Mouse (Mus musculus): ENCODE data around the gene Cd151. TPM values are rescaled to one million over a fixed set of nuclear protein-coding genes. Genes with fewer than 3 reads are reported as not detected.

The Cd151 gene
- polyA plus RNA-seq, 1 experiment: 66.0 TPM

- no peak overlapping the region for H3K27ac ChIP-seq (ENCODE audit: insufficient read depth, low read length)
- no peak for TF ChIP-seq CTCF (IDR thresholded peaks at IDR 0.05; ENCODE audit: extremely low read depth, insufficient read depth, low read length)
- no peak for TF ChIP-seq POLR2A (IDR thresholded peaks at IDR 0.05; ENCODE audit: extremely low read depth, insufficient read depth, low read length)
- no peaks in the 10 kb centered on the region for H3K4me1 ChIP-seq (ENCODE audit: control insufficient read depth, insufficient read depth, low read length)
- H3K4me3 ChIP-seq (ENCODE audit: insufficient read depth, low read length): no peak overlapping the region
These were observed 16.0 kb downstream of the Cd151 start for GRCm38 (mm10) chr7:141483114-141483653.

GRCm38 (mm10) chr7:141484186-141485120 is 17.3 kb downstream of the Cd151 start:
- Histone ChIP-seq H3K4me3 (ENCODE audit: insufficient read depth, low read length) (no peak overlapping the region), H3K27ac (ENCODE audit: insufficient read depth, low read length) (no peak overlapping the region), H3K4me1 (ENCODE audit: control insufficient read depth, insufficient read depth, low read length) (no peaks in the 10 kb centered on the region)
- TF ChIP-seq POLR2A (IDR thresholded peaks at IDR 0.05; ENCODE audit: extremely low read depth, insufficient read depth, low read length) (no peak), CTCF (IDR thresholded peaks at IDR 0.05; ENCODE audit: extremely low read depth, insufficient read depth, low read length) (no peak)

- Histone ChIP-seq H3K27ac (ENCODE audit: insufficient read depth, low read length) (no peak overlapping the region), H3K4me1 (ENCODE audit: control insufficient read depth, insufficient read depth, low read length) (no peaks in the 10 kb centered on the region)
- TF ChIP-seq POLR2A (IDR thresholded peaks at IDR 0.05; ENCODE audit: extremely low read depth, insufficient read depth, low read length) (no peak), CTCF (IDR thresholded peaks at IDR 0.05; ENCODE audit: extremely low read depth, insufficient read depth, low read length) (no peak)
These were observed 18.0 kb downstream of the Cd151 start for GRCm38 (mm10) chr7:141485186-141485585.

GRCm38 (mm10) chr7:141485606-141486005 is 18.4 kb downstream of the Cd151 start:
- Histone ChIP-seq H3K27ac (ENCODE audit: insufficient read depth, low read length) (no peak overlapping the region), H3K4me1 (ENCODE audit: control insufficient read depth, insufficient read depth, low read length) (no peaks in the 10 kb centered on the region), H3K4me3 (ENCODE audit: insufficient read depth, low read length) (no peak overlapping the region)
- TF ChIP-seq CTCF (IDR thresholded peaks at IDR 0.05; ENCODE audit: extremely low read depth, insufficient read depth, low read length) (no peak), POLR2A (IDR thresholded peaks at IDR 0.05; ENCODE audit: extremely low read depth, insufficient read depth, low read length) (no peak)

More at GRCm38 (mm10) chr7:141485186-141485585, 18.0 kb downstream of the Cd151 start:
- H3K4me3 ChIP-seq (ENCODE audit: insufficient read depth, low read length): no peak overlapping the region

GRCm38 (mm10) chr7:141486239-141486638 is 19.0 kb downstream of the Cd151 start:
- Histone ChIP-seq H3K4me3 (ENCODE audit: insufficient read depth, low read length) (no peak overlapping the region), H3K4me1 (ENCODE audit: control insufficient read depth, insufficient read depth, low read length) (no peaks in the 10 kb centered on the region), H3K27ac (ENCODE audit: insufficient read depth, low read length) (no peak overlapping the region)
- TF ChIP-seq CTCF (IDR thresholded peaks at IDR 0.05; ENCODE audit: extremely low read depth, insufficient read depth, low read length) (no peak), POLR2A (IDR thresholded peaks at IDR 0.05; ENCODE audit: extremely low read depth, insufficient read depth, low read length) (no peak)

GRCm38 (mm10) chr7:141487141-141487540 is 19.9 kb downstream of the Cd151 start:
- Histone ChIP-seq H3K4me3 (ENCODE audit: insufficient read depth, low read length) (no peak overlapping the region), H3K27ac (ENCODE audit: insufficient read depth, low read length) (no peak overlapping the region), H3K4me1 (ENCODE audit: control insufficient read depth, insufficient read depth, low read length) (no peaks in the 10 kb centered on the region)
- no peak for TF ChIP-seq CTCF (IDR thresholded peaks at IDR 0.05; ENCODE audit: extremely low read depth, insufficient read depth, low read length)
- no peak for TF ChIP-seq POLR2A (IDR thresholded peaks at IDR 0.05; ENCODE audit: extremely low read depth, insufficient read depth, low read length)

- peak; percentile 21; the same call in 1 of the 2 replicates for TF ChIP-seq CTCF (IDR thresholded peaks at IDR 0.05; ENCODE audit: extremely low read depth, insufficient read depth, low read length)
- TF ChIP-seq POLR2A (IDR thresholded peaks at IDR 0.05; ENCODE audit: extremely low read depth, insufficient read depth, low read length): no peak
- H3K4me1 ChIP-seq (ENCODE audit: control insufficient read depth, insufficient read depth, low read length): no peaks in the 10 kb centered on the region
- H3K4me3 ChIP-seq (ENCODE audit: insufficient read depth, low read length): no peak overlapping the region
- H3K27ac ChIP-seq (ENCODE audit: insufficient read depth, low read length): no peak overlapping the region
These were observed 24.0 kb downstream of the Cd151 start for GRCm38 (mm10) chr7:141491151-141491550.

- H3K27ac ChIP-seq (ENCODE audit: insufficient read depth, low read length): no peak overlapping the region
- no peaks in the 10 kb centered on the region for H3K4me1 ChIP-seq (ENCODE audit: control insufficient read depth, insufficient read depth, low read length)
- no peak overlapping the region for H3K4me3 ChIP-seq (ENCODE audit: insufficient read depth, low read length)
- no peak for TF ChIP-seq POLR2A (IDR thresholded peaks at IDR 0.05; ENCODE audit: extremely low read depth, insufficient read depth, low read length)
These were observed 25.5 kb downstream of the Cd151 start for GRCm38 (mm10) chr7:141492738-141493137.

GRCm38 (mm10) chr7:141493729-141494128 is 26.5 kb downstream of the Cd151 start:
- H3K27ac ChIP-seq (ENCODE audit: insufficient read depth, low read length): no peak overlapping the region
- no peaks in the 10 kb centered on the region for H3K4me1 ChIP-seq (ENCODE audit: control insufficient read depth, insufficient read depth, low read length)
- no peak overlapping the region for H3K4me3 ChIP-seq (ENCODE audit: insufficient read depth, low read length)
- TF ChIP-seq POLR2A (IDR thresholded peaks at IDR 0.05; ENCODE audit: extremely low read depth, insufficient read depth, low read length) (no peak), CTCF (IDR thresholded peaks at IDR 0.05; ENCODE audit: extremely low read depth, insufficient read depth, low read length) (no peak)

GRCm38 (mm10) chr7:141495379-141495778 is 28.2 kb downstream of the Cd151 start:
- TF ChIP-seq CTCF (IDR thresholded peaks at IDR 0.05; ENCODE audit: extremely low read depth, insufficient read depth, low read length) (no peak), POLR2A (IDR thresholded peaks at IDR 0.05; ENCODE audit: extremely low read depth, insufficient read depth, low read length) (no peak)
- no peaks in the 10 kb centered on the region for H3K4me1 ChIP-seq (ENCODE audit: control insufficient read depth, insufficient read depth, low read length)
- no peak overlapping the region for H3K4me3 ChIP-seq (ENCODE audit: insufficient read depth, low read length)
- H3K27ac ChIP-seq (ENCODE audit: insufficient read depth, low read length): no peak overlapping the region
